Mouse (Mus musculus): ENCODE measurements around the gene Acsf2.

The Acsf2 gene

GRCm38 (mm10) chr11:94548041-94548784 lies 53.5 kb downstream of the Acsf2 start:
- no peak for DNase-seq (ENCODE audit: low read depth)

GRCm38 (mm10) chr11:94547271-94547670 lies 54.4 kb downstream of the Acsf2 start:
- no peak for DNase-seq (ENCODE audit: low read depth)

GRCm38 (mm10) chr11:94546381-94546780 lies 55.3 kb downstream of the Acsf2 start:
- DNase-seq (ENCODE audit: low read depth): no peak

- no peak for DNase-seq (ENCODE audit: low read depth)
These were observed 57.2 kb downstream of the Acsf2 start for GRCm38 (mm10) chr11:94544422-94544821.

- DNase-seq (ENCODE audit: low read depth): peak; percentile 93
These were observed 57.7 kb downstream of the Acsf2 start for GRCm38 (mm10) chr11:94543932-94544331.

GRCm38 (mm10) chr11:94543344-94543743 lies 58.3 kb downstream of the Acsf2 start:
- no peak for DNase-seq (ENCODE audit: low read depth)

GRCm38 (mm10) chr11:94542400-94542799 lies 59.3 kb downstream of the Acsf2 start:
- DNase-seq (ENCODE audit: low read depth): no peak

GRCm38 (mm10) chr11:94539761-94540160 lies 61.9 kb downstream of the Acsf2 start:
- no peak for DNase-seq (ENCODE audit: low read depth)

- no peak for DNase-seq (ENCODE audit: low read depth)
These were observed 62.9 kb downstream of the Acsf2 start for GRCm38 (mm10) chr11:94538733-94539292.

- DNase-seq (ENCODE audit: low read depth): no peak
These were observed 68.5 kb downstream of the Acsf2 start for GRCm38 (mm10) chr11:94533171-94533570.

- DNase-seq (ENCODE audit: low read depth): peak; percentile 29
These were observed 72.8 kb downstream of the Acsf2 start for GRCm38 (mm10) chr11:94528879-94529278.

GRCm38 (mm10) chr11:94526171-94526879 lies 75.3 kb downstream of the Acsf2 start:
- peak; percentile 34 for DNase-seq (ENCODE audit: low read depth)

- DNase-seq (ENCODE audit: low read depth): no peak
These were observed 80.3 kb downstream of the Acsf2 start, which contains the start of gene Mycbpap for GRCm38 (mm10) chr11:94521219-94521843. Gene Mycbpap, minus strand, starts transcription at chr11:94521742.

- DNase-seq (ENCODE audit: low read depth): no peak
These were observed 88.2 kb downstream of the Acsf2 start for GRCm38 (mm10) chr11:94513452-94513851.

GRCm38 (mm10) chr11:94508976-94509375 lies 92.7 kb downstream of the Acsf2 start:
- DNase-seq (ENCODE audit: low read depth): no peak

All from 416B (cell line).